Mouse (Mus musculus): ENCODE measurements around the gene 9130230L23Rik.

The 9130230L23Rik gene

GRCm38 (mm10) chr5:65950679-65951512, 53.2 kb downstream of the 9130230L23Rik start:
- no peak for DNase-seq

GRCm38 (mm10) chr5:65950236-65950635, 53.8 kb downstream of the 9130230L23Rik start:
- peak; percentile 22 for DNase-seq

- no peak for DNase-seq
These were observed 54.3 kb downstream of the 9130230L23Rik start for GRCm38 (mm10) chr5:65949822-65950221.

GRCm38 (mm10) chr5:65941145-65941544, 62.9 kb downstream of the 9130230L23Rik start:
- no peak for DNase-seq

GRCm38 (mm10) chr5:65937998-65938715, 65.9 kb downstream of the 9130230L23Rik start:
- peak; percentile 69 for DNase-seq

GRCm38 (mm10) chr5:65937011-65937726, 66.9 kb downstream of the 9130230L23Rik start:
- DNase-seq = no peak

- no peak for DNase-seq
These were observed 69.3 kb downstream of the 9130230L23Rik start, which contains the start of gene Chrna9 for GRCm38 (mm10) chr5:65934783-65935182. Chrna9 (plus strand) TSS chr5:65934921.

- DNase-seq = no peak
These were observed 70.3 kb downstream of the 9130230L23Rik start for GRCm38 (mm10) chr5:65933764-65934163.

GRCm38 (mm10) chr5:65933258-65933657, 70.8 kb downstream of the 9130230L23Rik start:
- DNase-seq = no peak

GRCm38 (mm10) chr5:65930171-65930570, 73.9 kb downstream of the 9130230L23Rik start:
- no peak for DNase-seq

Measured in right cerebral cortex, postnatal 25 days (tissue).